Mouse (Mus musculus) midbrain, embryonic 16.5 days (tissue): ENCODE results near the gene Tex36. TPM values are rescaled to one million over a fixed set of nuclear protein-coding genes. Genes with fewer than 3 reads are reported as not detected.

ENCODE experiments used
- ATAC-seq: fragments of 200-750 bp; cut with Nextera tagmentation; 2 replicates; pipeline ENCODE4 v1.8.0; 2017; ENCODE audit warnings: moderate TSS enrichment
- H3K27ac ChIP-seq: fragments of 300-500 bp; sonication (generic); 2 replicates; pipeline ENCODE4 v1.5.1; 2014; ENCODE audit warnings: mild to moderate bottlenecking, low read length, mixed read lengths
- H3K27me3 ChIP-seq: fragments of 300-500 bp; sonication (generic); 2 replicates; pipeline ENCODE4 v1.6.1; 2014; ENCODE audit warnings: low read depth, low read length, mixed read lengths; ENCODE audit not compliant: control insufficient read depth, insufficient read depth
- H3K36me3 ChIP-seq: fragments of 300-500 bp; sonication (generic); 2 replicates; pipeline ENCODE4 v1.6.1; 2014; ENCODE audit warnings: mild to moderate bottlenecking, low read length, moderate library complexity, mixed read lengths; ENCODE audit not compliant: control insufficient read depth, insufficient read depth
- H3K4me1 ChIP-seq: fragments of 300-500 bp; sonication (generic); 2 replicates; pipeline ENCODE4 v1.6.1; 2014; ENCODE audit warnings: mild to moderate bottlenecking, low read length, mixed read lengths; ENCODE audit not compliant: control insufficient read depth, insufficient read depth
- H3K4me2 ChIP-seq: fragments of 300-500 bp; sonication (generic); 2 replicates; pipeline ENCODE4 v1.6.1; 2014; ENCODE audit warnings: mild to moderate bottlenecking, low read length, mixed read lengths
- H3K4me3 ChIP-seq: fragments of 300-500 bp; sonication (generic); 2 replicates; pipeline ENCODE4 v1.5.1; 2014; ENCODE audit warnings: low read depth, mild to moderate bottlenecking, low read length, moderate library complexity, mixed read lengths
- H3K9ac ChIP-seq: fragments of 300-500 bp; sonication (generic); 2 replicates; pipeline ENCODE4 v1.6.1; 2014; ENCODE audit warnings: low read depth, low read length, mixed read lengths
- H3K9me3 ChIP-seq: fragments of 300-500 bp; sonication (generic); replicated peaks from 2 replicates; pipeline ENCODE4 v1.6.1; 2014; ENCODE audit warnings: mild to moderate bottlenecking, low read length, mixed read lengths; ENCODE audit not compliant: control insufficient read depth, poor library complexity, severe bottlenecking
- WGBS: fragments of 180-500 bp; shearing (Covaris S2); extraction: QIAGEN DNeasy Blood & Tissue Kit; methylation state at CpG from one replicate; pipeline ENCODE4 v1.1.7; 2014; 5-methylcytosine and 5-hydroxymethylcytosine counted together
- polyA plus RNA-seq: library from polyadenylated mRNA; unstranded; fragments of >200 nt; fragmentation: Nextera tagmentation; extraction: Ambion mirVana; gene quantifications from 2 replicates; pipeline ENCODE4 v1.2.1, GENCODE M21; 2015

Gene Tex36
- polyA plus RNA-seq, 1 experiment from 2014 or later: not detected

DNA sequence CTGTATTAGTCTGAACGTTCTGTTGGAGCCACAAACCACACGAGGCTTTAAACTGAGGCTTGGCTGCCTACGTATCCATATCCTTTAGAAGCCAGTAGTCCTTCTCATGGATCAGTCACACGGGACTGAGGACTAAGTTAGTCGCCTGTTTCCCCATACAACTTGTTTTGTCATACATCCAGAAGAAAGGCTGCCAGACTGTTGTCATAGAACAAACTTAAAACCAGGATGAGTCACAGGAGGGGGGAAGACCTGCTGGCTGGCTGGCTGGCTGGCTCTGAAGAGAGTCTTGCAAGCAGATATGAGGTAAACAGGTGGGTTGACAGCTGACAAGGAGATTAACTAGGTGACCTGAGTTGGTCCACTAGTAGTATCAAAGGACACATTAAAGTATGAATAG, 28.9 kb upstream of the Tex36 start:
- Histone ChIP-seq H3K9ac (no peak overlapping the region), H3K4me3 (no peak overlapping the region), H3K27ac (no peak overlapping the region), H3K36me3 (no peaks in the 10 kb centered on the region), H3K4me2 (no peak overlapping the region), H3K27me3 (no peaks in the 10 kb centered on the region), H3K4me1 (peaks cover 3% of the 10 kb centered on the region; the same call in 1 of the 2 replicates), H3K9me3 (no peaks in the 10 kb centered on the region)
- 84% methylated on average over 5 of the region's 5 CpGs for WGBS
- no peak for ATAC-seq

DNA sequence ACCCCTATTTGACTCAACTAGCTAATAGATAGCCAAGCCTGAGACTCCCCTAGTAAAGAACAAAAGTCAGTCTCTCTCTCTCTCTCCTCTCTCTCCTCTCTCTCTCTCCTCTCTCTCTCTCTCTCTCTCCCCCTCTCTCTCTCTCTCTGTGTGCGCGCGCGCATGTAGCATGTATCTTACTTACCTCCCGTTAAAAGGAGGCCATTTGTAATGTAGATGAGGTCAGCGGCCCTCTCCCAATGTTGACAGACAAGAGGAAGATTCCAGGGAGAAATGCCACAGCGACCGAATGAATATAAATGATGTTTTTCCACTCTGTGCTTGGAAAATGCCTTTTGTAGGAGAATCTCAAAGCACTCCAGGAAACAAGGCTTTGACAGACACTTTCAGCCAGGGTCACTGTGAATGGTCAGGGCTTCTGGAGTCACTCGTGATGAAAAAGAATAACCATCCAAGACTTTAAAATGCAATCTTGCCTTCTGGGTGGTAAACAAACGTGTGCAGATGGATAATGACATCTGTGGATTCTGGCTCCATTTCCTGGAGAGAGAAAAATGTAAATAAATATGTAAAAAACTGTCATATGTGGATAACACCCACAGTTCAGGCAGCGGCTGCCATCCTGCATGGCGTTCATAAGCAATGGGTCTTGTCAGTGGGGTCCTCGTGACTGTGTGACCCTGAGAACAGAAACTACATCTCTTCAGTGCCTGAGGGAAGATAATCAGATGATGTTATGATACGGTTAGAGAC, 25.4 kb upstream of the Tex36 start:
- no peaks in the 10 kb centered on the region for H3K9me3 ChIP-seq
- ATAC-seq: no peak
- H3K4me2 ChIP-seq: no peak overlapping the region
- no peak overlapping the region for H3K9ac ChIP-seq
- H3K27me3 ChIP-seq: no peaks in the 10 kb centered on the region; the same call in 1 of the 2 replicates
- H3K4me1 ChIP-seq: peaks cover 3% of the 10 kb centered on the region; the same call in 1 of the 2 replicates
- 31% methylated on average over 14 of the region's 14 CpGs for WGBS
- no peak overlapping the region for H3K4me3 ChIP-seq
- H3K27ac ChIP-seq: no peak overlapping the region
- H3K36me3 ChIP-seq: no peaks in the 10 kb centered on the region

DNA sequence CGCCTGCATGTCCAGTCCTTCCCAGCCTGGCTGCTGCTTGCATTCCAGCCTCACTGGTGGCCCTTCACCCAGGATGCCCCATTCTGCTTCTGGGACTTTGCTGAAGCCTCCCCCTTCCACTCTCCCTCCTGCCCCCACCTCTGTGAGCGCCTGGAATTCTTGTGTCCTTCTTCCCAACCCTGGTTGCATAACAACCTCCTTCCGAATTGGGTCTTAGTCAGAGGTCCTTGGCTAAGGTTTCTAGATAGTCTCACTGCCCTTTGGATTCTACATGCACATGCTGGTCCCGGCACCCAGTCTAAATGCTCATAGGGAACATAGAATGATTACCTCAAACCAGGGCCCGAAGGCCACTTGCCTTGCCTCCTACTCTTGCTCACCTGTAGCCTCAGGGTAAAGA, 21.3 kb upstream of the Tex36 start:
- 87% methylated on average over 5 of the region's 5 CpGs for WGBS
- H3K4me3 ChIP-seq: no peak overlapping the region
- no peaks in the 10 kb centered on the region; the same call in 1 of the 2 replicates for H3K27me3 ChIP-seq
- H3K4me2 ChIP-seq: no peak overlapping the region
- H3K4me1 ChIP-seq: peaks cover 3% of the 10 kb centered on the region; the same call in 1 of the 2 replicates
- H3K27ac ChIP-seq: no peak overlapping the region
- no peak overlapping the region for H3K9ac ChIP-seq
- no peak for ATAC-seq
- no peaks in the 10 kb centered on the region for H3K36me3 ChIP-seq
- no peaks in the 10 kb centered on the region for H3K9me3 ChIP-seq

GRCm38 (mm10) chr7:133620721-133621120, 18.8 kb upstream of the Tex36 start:
- Histone ChIP-seq H3K9ac (no peak overlapping the region), H3K4me2 (no peak overlapping the region; the same call in 1 of the 2 replicates)

DNA sequence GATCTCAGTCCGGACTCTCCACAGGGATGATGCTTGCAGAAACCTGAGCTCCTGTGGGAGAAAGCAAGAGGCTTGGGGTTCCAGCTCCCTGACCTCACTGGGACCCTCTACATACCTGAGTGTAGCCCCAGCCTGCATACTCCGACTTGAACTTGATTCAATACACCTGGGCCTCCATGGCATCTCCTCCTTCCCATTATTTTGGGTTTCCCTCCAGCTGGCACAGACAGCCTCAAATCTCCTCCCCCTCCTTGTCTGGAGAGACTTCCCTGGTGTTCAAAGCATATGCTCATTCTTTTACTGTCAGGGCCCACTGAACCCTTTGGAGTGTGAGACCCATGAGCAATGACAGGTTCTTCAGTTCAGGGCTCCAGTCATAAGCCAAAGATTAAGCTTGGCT, 11.0 kb upstream of the Tex36 start:
- Histone ChIP-seq H3K27me3 (no peaks in the 10 kb centered on the region), H3K4me2 (no peak overlapping the region), H3K4me1 (peaks cover 16% of the 10 kb centered on the region), H3K9me3 (no peaks in the 10 kb centered on the region), H3K36me3 (no peaks in the 10 kb centered on the region), H3K4me3 (no peak overlapping the region), H3K9ac (no peak overlapping the region), H3K27ac (no peak overlapping the region)
- 87% methylated on average over 2 of the region's 2 CpGs for WGBS
- ATAC-seq: no peak

More at GRCm38 (mm10) chr7:133620721-133621120, 18.8 kb upstream of the Tex36 start:
- Histone ChIP-seq H3K27me3 (no peaks in the 10 kb centered on the region; the same call in 1 of the 2 replicates), H3K9me3 (no peaks in the 10 kb centered on the region), H3K4me1 (no peaks in the 10 kb centered on the region), H3K27ac (no peak overlapping the region), H3K4me3 (no peak overlapping the region), H3K36me3 (no peaks in the 10 kb centered on the region)
- 42% methylated on average over 11 of the region's 11 CpGs for WGBS
- no peak for ATAC-seq

DNA sequence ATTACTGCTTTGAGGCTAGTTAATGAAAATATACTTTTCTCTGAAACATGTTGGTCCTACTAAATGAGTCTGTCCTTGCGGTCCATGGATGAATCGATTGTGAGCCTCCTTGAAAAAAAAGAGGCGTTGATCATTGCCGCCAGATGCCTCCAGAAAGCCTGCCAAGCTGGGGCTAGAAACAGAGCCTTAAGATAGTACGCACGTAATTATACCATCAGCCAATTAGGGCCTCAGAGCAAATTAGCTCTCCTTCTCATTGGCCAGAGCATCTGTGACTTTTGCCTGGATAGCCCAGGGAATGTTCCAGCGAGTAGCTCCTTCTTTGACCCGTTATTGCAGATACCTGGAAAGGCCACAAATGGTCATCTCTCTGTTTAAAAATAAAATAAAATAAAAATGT, 7.6 kb upstream of the Tex36 start:
- 64% methylated on average over 8 of the region's 8 CpGs for WGBS
- no peaks in the 10 kb centered on the region for H3K9me3 ChIP-seq
- no peak overlapping the region for H3K4me3 ChIP-seq
- no peak overlapping the region for H3K9ac ChIP-seq
- H3K4me2 ChIP-seq: no peak overlapping the region
- H3K36me3 ChIP-seq: no peaks in the 10 kb centered on the region
- H3K27ac ChIP-seq: peak overlapping the region; percentile 74; the same call in 1 of the 2 replicates
- ATAC-seq: no peak
- H3K27me3 ChIP-seq: no peaks in the 10 kb centered on the region
- H3K4me1 ChIP-seq: peaks cover 22% of the 10 kb centered on the region

DNA sequence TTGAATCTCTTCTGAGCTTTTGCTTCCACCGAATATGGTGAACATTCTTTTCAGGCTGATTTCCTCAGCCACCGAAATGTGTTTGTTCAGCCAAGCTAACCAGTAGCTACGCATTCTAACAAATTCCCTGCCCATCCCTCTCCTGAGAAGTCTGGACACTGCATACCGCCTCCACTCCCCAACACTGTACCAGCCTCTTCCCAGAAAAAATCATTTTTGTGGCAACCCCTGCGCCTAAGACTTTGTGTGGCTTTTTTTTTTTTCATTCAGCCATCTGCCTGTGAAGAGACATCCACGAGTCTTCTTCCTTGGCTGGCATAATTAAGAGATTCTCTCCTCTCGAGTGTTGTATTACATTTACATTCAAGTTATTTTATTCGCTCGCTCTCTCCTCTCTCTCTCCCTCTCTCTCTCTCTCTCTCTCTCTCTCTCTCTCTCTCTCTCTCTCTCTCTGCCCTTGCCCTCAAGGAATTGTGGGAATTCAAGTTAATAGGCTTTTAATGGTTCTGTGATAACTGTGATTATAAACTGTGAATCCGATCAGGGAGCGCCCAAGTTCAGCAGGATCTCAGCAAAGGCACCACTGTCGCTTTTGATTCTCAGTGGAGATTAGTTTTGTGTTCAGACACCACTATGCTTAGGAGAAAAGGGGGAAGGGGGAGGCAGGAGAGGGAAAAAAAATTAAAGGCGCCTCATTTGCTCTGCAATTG, 6.8 kb upstream of the Tex36 start:
- H3K9me3 ChIP-seq: no peaks in the 10 kb centered on the region
- no peaks in the 10 kb centered on the region for H3K36me3 ChIP-seq
- H3K4me1 ChIP-seq: peaks cover 22% of the 10 kb centered on the region
- peak; percentile 56; the same call in 1 of the 2 replicates for ATAC-seq
- H3K4me2 ChIP-seq: peak overlapping the region; percentile 41
- peak overlapping the region; percentile 33; the same call in 1 of the 2 replicates for H3K9ac ChIP-seq
- peak overlapping the region; percentile 74 for H3K27ac ChIP-seq
- no peak overlapping the region for H3K4me3 ChIP-seq
- H3K27me3 ChIP-seq: no peaks in the 10 kb centered on the region
- WGBS: 26% methylated on average over 13 of the region's 13 CpGs

- peak; percentile 48; the same call in 1 of the 2 replicates for ATAC-seq
- H3K4me1 ChIP-seq: peaks cover 22% of the 10 kb centered on the region
- no peak overlapping the region for H3K9ac ChIP-seq
- H3K27me3 ChIP-seq: no peaks in the 10 kb centered on the region
- H3K4me2 ChIP-seq: peak overlapping the region; percentile 41
- peak overlapping the region; percentile 74 for H3K27ac ChIP-seq
- H3K9me3 ChIP-seq: no peaks in the 10 kb centered on the region
- H3K4me3 ChIP-seq: no peak overlapping the region
- no peaks in the 10 kb centered on the region for H3K36me3 ChIP-seq
- WGBS: 45% methylated on average over 13 of the region's 13 CpGs
These were observed 6.1 kb upstream of the Tex36 start for GRCm38 (mm10) chr7:133607883-133608575.
